Mouse (Mus musculus) lung, postnatal 0 days (tissue): ENCODE results near the gene Klhl12. TPM values are rescaled to one million over a fixed set of nuclear protein-coding genes. Genes with fewer than 3 reads are reported as not detected.

Source experiments
- ATAC-seq: fragments of 200-750 bp; cut with Nextera tagmentation; 2 replicates; pipeline ENCODE4 v1.8.0; 2017; ENCODE audit warnings: moderate library complexity
- DNase-seq: peaks from one replicate; pipeline ENCODE4 v3.0.0-alpha.2; 2016; ENCODE audit warnings: low spot score
- H3K27ac ChIP-seq: fragments of 300-500 bp; sonication (generic); 2 replicates; pipeline ENCODE4 v1.5.1; 2014; ENCODE audit warnings: antibody characterized with exemption, mild to moderate bottlenecking, low read length, mixed read lengths
- H3K27me3 ChIP-seq: fragments of 300-500 bp; sonication (generic); replicated peaks from 2 replicates; pipeline ENCODE4 v1.6.1; 2014; ENCODE audit warnings: low read length, mixed read lengths; ENCODE audit not compliant: insufficient read depth
- H3K36me3 ChIP-seq: fragments of 300-500 bp; sonication (generic); 2 replicates; pipeline ENCODE4 v1.6.1; 2014; ENCODE audit warnings: low read length, mixed read lengths; ENCODE audit not compliant: insufficient read depth
- H3K4me1 ChIP-seq: fragments of 300-500 bp; sonication (generic); 2 replicates; pipeline ENCODE4 v1.6.1; 2014; ENCODE audit warnings: antibody characterized with exemption, low read depth, low read length, mixed read lengths; ENCODE audit not compliant: insufficient read depth
- H3K4me2 ChIP-seq: fragments of 300-500 bp; sonication (generic); replicated peaks from 2 replicates; pipeline ENCODE4 v1.6.1; 2014; ENCODE audit warnings: low read depth, mild to moderate bottlenecking, low read length, moderate library complexity, mixed read lengths
- H3K4me3 ChIP-seq: fragments of 300-500 bp; sonication (generic); 2 replicates; pipeline ENCODE4 v1.5.1; 2014; ENCODE audit warnings: low read depth, low read length
- H3K9ac ChIP-seq: fragments of 300-500 bp; sonication (generic); replicated peaks from 2 replicates; pipeline ENCODE4 v1.6.1; 2014; ENCODE audit warnings: low read depth, mild to moderate bottlenecking
- H3K9me3 ChIP-seq: fragments of 300-500 bp; sonication (generic); 2 replicates; pipeline ENCODE4 v1.6.1; 2016; ENCODE audit warnings: low read length, mixed read lengths
- CTCF ChIP-seq: IDR thresholded peaks from 2 replicates; pipeline ENCODE4 v1.5.1; 2016; ENCODE audit warnings: antibody characterized with exemption, mild to moderate bottlenecking
- EP300 ChIP-seq: IDR thresholded peaks from 2 replicates; pipeline ENCODE4 v1.6.1; 2016; ENCODE audit warnings: antibody characterized with exemption, mild to moderate bottlenecking, control low read depth
- WGBS: fragments of 180-500 bp; shearing (Covaris S2); extraction: QIAGEN DNeasy Blood & Tissue Kit; methylation state at CpG from one replicate; pipeline ENCODE4 v1.1.7; 2014; 5-methylcytosine and 5-hydroxymethylcytosine counted together
- polyA plus RNA-seq: library from polyadenylated mRNA; unstranded; fragments of >200 nt; fragmentation: Nextera tagmentation; extraction: Ambion mirVana; gene quantifications from 2 replicates; pipeline ENCODE4 v1.2.1, GENCODE M21; 2015

The Klhl12 gene
- polyA plus RNA-seq, 1 experiment from 2014 or later, result 11.3 TPM

DNA sequence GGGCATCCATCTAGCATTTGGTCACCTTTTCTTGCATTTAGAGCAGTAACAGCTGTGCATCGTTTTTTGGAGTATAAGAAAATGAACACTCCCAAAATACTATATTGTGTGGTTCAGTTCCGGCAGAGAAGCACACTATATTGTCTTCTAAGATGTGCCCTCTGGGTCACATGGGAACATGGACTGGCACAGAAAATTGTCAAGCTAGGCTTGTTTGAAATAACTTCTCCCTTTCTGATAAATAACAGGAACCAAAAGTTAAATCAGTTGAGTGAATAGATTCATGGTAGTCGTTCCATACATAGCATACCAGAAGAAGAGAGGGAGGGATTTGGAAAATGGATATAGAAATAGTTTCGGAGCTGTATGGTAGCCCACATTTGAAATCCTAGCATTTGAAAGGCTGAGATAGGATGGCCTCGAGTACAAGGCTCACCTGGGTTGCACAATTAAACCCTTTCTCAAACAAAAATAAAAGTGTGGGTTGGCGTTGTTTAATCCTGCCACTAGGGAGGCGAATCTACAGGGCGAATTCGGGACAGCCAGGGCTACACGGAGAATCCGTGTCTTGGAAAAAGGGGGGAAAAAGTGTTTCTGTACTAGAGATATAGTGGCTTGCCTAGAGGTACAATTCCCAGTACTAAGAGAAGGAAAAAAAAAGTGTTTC lies 40.7 kb upstream of the Klhl12 start:
- TF ChIP-seq EP300 (0 out of 2 replicates have a peak, but pooled peaks have one; percentile 29), CTCF (peak; percentile 62)
- ATAC-seq, result peak; percentile 49
- Histone ChIP-seq H3K27ac (peak overlapping the region; percentile 97), H3K4me3 (peak overlapping the region; percentile 84), H3K4me1 (peaks cover 16% of the 10 kb centered on the region; the same call in 1 of the 2 replicates), H3K9me3 (no peaks in the 10 kb centered on the region), H3K9ac (no peak overlapping the region), H3K27me3 (no peaks in the 10 kb centered on the region), H3K36me3 (no peaks in the 10 kb centered on the region), H3K4me2 (peak overlapping the region; percentile 42)
- DNase-seq, result peak; percentile 82
- WGBS, result 9% methylated on average over 11 of the region's 11 CpGs

DNA sequence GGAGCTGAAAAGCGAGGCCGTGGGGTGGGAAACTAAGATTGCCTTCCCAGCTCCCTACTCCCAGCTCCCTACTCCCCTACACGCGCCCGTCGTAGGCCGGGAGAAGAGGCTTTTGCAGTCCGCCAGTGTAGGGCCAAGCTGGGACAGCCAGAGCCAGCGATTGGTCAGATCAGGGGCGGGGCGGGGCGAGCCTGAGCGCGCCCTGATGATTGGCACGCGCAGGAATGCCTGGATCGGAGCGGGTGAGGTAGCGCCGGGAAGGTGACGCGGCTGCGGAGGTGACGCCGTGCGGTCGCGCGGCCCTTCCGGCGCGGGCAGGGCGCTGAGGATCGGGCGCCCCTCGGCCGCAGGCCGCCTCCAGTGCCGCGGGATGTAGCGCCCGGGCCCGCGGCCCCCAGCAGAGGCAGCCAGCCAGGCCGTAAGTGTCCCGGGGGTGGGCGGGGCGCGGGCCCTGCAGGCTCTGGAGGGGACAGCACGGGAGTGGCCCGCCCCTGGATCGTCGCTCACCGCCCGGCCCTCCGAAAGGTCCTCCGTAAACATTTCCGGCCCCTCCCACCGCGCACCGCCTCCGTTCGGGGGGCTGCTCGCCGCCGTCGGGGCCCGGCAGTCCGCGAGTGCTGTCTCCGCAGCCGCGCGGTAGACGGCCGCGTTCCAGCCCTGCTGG lies 40.0 kb upstream of the Klhl12 start, which contains the start of gene Adipor1:
Adipor1 (plus strand) TSS at position 211 of the 664 bp plus-strand sequence.
- TF ChIP-seq EP300, result no peak
- TF ChIP-seq CTCF, result peak; percentile 10; the same call in 1 of the 2 replicates
- Histone ChIP-seq H3K36me3 (no peaks in the 10 kb centered on the region), H3K9me3 (no peaks in the 10 kb centered on the region), H3K4me2 (peak within 1 kb of the TSS; percentile 63), H3K27me3 (no peaks in the 10 kb centered on the region), H3K9ac (peak within 1 kb of the TSS; percentile 93), H3K4me3 (peak within 1 kb of the TSS; percentile 84), H3K4me1 (peaks cover 22% of the 10 kb centered on the region; the same call in 1 of the 2 replicates), H3K27ac (peak within 1 kb of the TSS; percentile 97)
- DNase-seq (peak; percentile 99), ATAC-seq (peak; percentile 99)
- WGBS, result under 1% methylated on average over 58 of the region's 77 CpGs

DNA sequence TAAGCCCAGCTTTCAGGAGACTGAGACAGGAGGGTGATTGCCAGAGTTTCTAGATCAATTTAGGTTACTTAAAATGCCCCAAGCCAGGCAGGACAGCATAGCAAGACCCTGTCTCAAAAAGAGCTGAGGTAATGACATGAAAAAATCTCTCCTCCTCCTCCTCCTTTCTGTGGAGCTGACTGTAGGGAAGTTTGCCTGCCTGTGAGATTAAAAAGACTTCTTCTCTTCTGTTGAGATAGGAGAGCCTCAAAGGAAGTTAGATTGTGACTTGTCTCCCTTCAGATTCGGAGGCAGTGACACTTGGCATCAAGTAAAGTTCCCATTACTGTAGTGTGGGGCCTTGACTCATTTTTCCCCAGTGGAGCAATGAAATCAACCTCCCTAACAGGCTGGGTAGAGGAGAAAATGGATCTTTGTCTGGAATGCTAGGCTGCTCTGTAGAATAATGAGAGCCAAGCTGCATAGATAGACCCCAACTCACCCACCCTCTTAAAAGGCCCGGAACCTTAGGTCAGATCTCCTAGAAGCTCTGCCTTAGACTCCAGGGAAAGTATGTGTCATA lies 36.8 kb upstream of the Klhl12 start:
- H3K27ac ChIP-seq, result peak overlapping the region; percentile 47; the same call in 1 of the 2 replicates

DNA sequence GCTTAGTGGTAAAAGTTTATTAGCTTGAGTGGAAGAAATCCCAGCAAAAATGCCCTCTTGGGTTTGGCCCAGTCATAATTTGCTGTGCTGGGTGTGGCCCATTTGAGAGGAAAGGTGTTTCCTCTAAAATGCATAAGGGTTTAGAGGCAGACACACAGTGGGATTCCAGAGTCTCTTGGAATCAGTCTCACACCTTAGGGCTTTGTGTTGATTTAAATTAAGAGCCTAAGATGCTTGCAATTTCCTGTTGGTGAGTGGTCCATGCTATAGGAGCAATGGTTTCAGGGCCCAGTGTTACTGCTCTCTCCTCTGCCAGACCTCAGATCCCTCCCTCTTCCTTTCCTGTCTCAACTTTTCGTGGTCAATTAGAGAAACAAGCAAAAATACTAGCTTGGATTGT lies 36.2 kb upstream of the Klhl12 start:
- peaks cover 24% of the 10 kb centered on the region; the same call in 1 of the 2 replicates for H3K4me1 ChIP-seq
- H3K27ac ChIP-seq, result peak overlapping the region; percentile 47

More for the DNA sequence above, 36.8 kb upstream of the Klhl12 start:
- DNase-seq (no peak), ATAC-seq (no peak)
- Histone ChIP-seq H3K9ac (no peak overlapping the region), H3K4me2 (no peak overlapping the region), H3K27me3 (no peaks in the 10 kb centered on the region), H3K9me3 (no peaks in the 10 kb centered on the region), H3K4me3 (no peak overlapping the region), H3K4me1 (peaks cover 26% of the 10 kb centered on the region; the same call in 1 of the 2 replicates), H3K36me3 (no peaks in the 10 kb centered on the region)
- TF ChIP-seq EP300, result no peak
- TF ChIP-seq CTCF, result no peak
- WGBS, result 63% methylated on average over 2 of the region's 2 CpGs

DNA sequence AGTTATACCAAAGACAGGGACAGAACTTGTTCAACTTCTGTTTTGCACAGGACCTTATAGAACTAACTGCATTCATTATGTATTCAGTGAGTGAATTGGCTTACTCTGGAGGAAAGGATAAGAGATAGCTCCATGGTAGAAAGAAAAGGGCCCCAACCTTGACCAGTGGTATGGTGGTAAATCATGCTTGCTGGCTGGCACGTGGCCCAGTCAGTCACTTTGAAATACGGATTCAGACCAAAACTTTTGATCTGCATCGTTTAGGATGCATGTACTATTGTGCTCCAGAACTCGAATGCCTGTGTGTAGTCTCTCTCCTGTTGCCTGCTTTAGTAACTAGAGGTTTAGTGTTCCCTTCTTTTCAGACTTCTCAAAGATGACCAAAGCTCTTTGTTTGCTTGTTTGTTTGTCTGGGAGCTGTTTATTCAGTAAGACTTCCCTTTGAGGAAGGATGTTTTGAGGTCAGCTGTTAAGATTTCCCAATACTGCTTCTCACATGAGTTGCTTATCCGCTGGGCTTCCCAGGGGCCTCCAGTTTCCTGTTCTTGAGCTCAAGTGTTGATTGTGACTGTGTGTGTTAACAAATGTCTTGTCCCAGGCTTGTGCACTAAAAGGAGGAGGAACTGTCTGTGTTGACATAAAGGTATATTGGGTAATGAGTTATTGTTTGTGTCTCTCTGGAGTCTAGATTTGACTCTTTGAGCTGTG lies 35.4 kb upstream of the Klhl12 start:
- H3K9ac ChIP-seq, result no peak overlapping the region
- no peak for TF ChIP-seq CTCF
- TF ChIP-seq EP300, result peak; percentile 58
- 17% methylated on average over 5 of the region's 5 CpGs for WGBS
- no peaks in the 10 kb centered on the region for H3K27me3 ChIP-seq
- H3K4me2 ChIP-seq, result peak overlapping the region; percentile 15; the same call in 1 of the 2 replicates
- no peak for ATAC-seq
- peak; percentile 80 for DNase-seq
- H3K27ac ChIP-seq, result peak overlapping the region; percentile 17; the same call in 1 of the 2 replicates
- H3K36me3 ChIP-seq, result peaks cover 11% of the 10 kb centered on the region
- H3K4me3 ChIP-seq, result no peak overlapping the region
- H3K9me3 ChIP-seq, result no peaks in the 10 kb centered on the region
- H3K4me1 ChIP-seq, result peaks cover 19% of the 10 kb centered on the region; the same call in 1 of the 2 replicates

More for the DNA sequence above, 36.2 kb upstream of the Klhl12 start:
- TF ChIP-seq EP300, result no peak
- no peak for TF ChIP-seq CTCF
- ATAC-seq (no peak), DNase-seq (no peak)
- Histone ChIP-seq H3K4me2 (no peak overlapping the region; the same call in 1 of the 2 replicates), H3K27me3 (no peaks in the 10 kb centered on the region), H3K9ac (no peak overlapping the region), H3K36me3 (peaks cover 4% of the 10 kb centered on the region), H3K4me3 (no peak overlapping the region), H3K9me3 (no peaks in the 10 kb centered on the region)
- 25% methylated on average over 1 of the region's 1 CpGs for WGBS
